ENCODE assay signal across 26 mouse cellular contexts in the genomic region with DNA sequence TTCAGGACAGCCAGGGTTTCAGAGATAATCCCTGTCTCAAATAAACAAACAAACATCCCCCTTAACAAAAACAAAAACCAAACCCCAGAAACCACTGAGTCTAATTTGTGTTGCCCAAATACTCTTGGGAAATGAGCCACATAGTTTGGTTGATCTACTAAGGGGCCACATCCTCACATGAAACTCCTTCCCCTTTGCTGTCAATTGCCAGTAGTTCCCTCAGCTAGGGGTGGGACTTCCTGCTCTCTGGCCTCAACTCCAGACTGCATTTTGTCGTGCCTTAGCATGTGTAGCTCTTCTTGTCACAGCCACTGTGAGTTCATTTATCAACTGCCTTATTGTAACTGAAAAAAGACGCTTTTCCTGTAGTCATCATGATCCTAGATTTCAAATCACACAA. TPM values are rescaled to one million over a fixed set of nuclear protein-coding genes. Genes with fewer than 3 reads are reported as not detected.
DNase-seq lines count a peak whose midpoint lies in the region; ATAC-seq and TF ChIP-seq lines count a peak whose summit lies in the region.
"Had no signal": no experiment of that assay in that cellular context is flagged by ENCODE, and none has a peak within 500 bp of the region (broad histone marks: within the 10 kb centered on the region; RNA-seq: fewer than 3 reads in every experiment).

No protein-coding gene starts in this region.

- no peaks in the 10 kb centered on the region for H3K79me2 ChIP-seq in MEL (ENCODE audit: control insufficient read depth, insufficient read depth, low read length, poor library complexity)

- 49% methylated on average over 2 of the region's 2 CpGs for WGBS in liver, embryonic 11.5 days
- 44% methylated on average over 2 of the region's 2 CpGs for WGBS in liver, postnatal 0 days (ENCODE audit: insufficient replicate concordance)
- 73% methylated on average over 2 of the region's 2 CpGs for WGBS in embryonic facial prominence, embryonic 10.5 days

- H3K27me3 ChIP-seq in liver, embryonic 11.5 days (replicated peaks; ENCODE audit: control insufficient read depth, insufficient read depth, low read length) = no peaks in the 10 kb centered on the region
- no peaks in the 10 kb centered on the region for H3K27me3 ChIP-seq in liver, postnatal 0 days (ENCODE audit: insufficient read depth, low read length)
- peaks cover 15 to 35% of the 10 kb centered on the region in 2 experiments for H3K27me3 ChIP-seq in MEL (ENCODE audit: control insufficient read depth in 1 of 2, insufficient read depth in 2 of 2, low read length in 2 of 2)
- no peaks in the 10 kb centered on the region for H3K27me3 ChIP-seq in splenic B cell, adult 2 months (ENCODE audit: control insufficient read depth, insufficient read depth, low read length, poor library complexity, severe bottlenecking)
- H3K27me3 ChIP-seq in embryonic facial prominence, embryonic 10.5 days (replicated peaks; ENCODE audit: low read depth, poor library complexity, severe bottlenecking) = no peaks in the 10 kb centered on the region
- H3K27me3 ChIP-seq: embryonic facial prominence, embryonic 13.5 days; forebrain, embryonic 13.5 days; heart, embryonic 15.5 days; hindbrain, embryonic 13.5 days; intestine, embryonic 15.5 days had no signal

- TF ChIP-seq POLR2A in MEL (IDR thresholded peaks at IDR 0.05; ENCODE audit: control insufficient read depth in 1 of 2, insufficient read depth in 1 of 2, low read depth in 1 of 2, low read length in 2 of 2, poor library complexity in 1 of 2) = no peak

- no peak for TF ChIP-seq CTCF in liver, postnatal 0 days (IDR thresholded peaks at IDR 0.05; ENCODE audit: low read depth)
- TF ChIP-seq CTCF in MEL (IDR thresholded peaks at IDR 0.05 in 2 of 3, conservative IDR thresholded peaks at IDR 0.05 in 1 of 3; ENCODE audit: control insufficient read depth in 1 of 3, insufficient read depth in 1 of 3, low read depth in 2 of 3, low read length in 3 of 3, poor library complexity in 1 of 3, severe bottlenecking in 1 of 3) = no peak

- H3K4me2 ChIP-seq in liver, embryonic 11.5 days = no peak overlapping the region
- H3K4me2 ChIP-seq in liver, postnatal 0 days (ENCODE audit: low read depth, low read length) = no peak overlapping the region
- H3K4me2 ChIP-seq: embryonic facial prominence, embryonic 13.5 days; forebrain, embryonic 13.5 days; heart, embryonic 11.5 days; heart, embryonic 15.5 days; hindbrain, embryonic 13.5 days; intestine, embryonic 15.5 days had no signal

- DNase-seq in liver, embryonic 11.5 days (ENCODE audit: low spot score) = peak; percentile 14
- DNase-seq in liver, postnatal 0 days = no peak
- DNase-seq in MEL (ENCODE audit: low read depth, low spot score) = peak; percentile 25
- DNase-seq in splenic B cell, adult 2 months (ENCODE audit: low read depth, low spot score) = peak; percentile 48
- DNase-seq in urinary bladder, postnatal 4 days (ENCODE audit: low spot score in 2 of 2) = no peak
- DNase-seq in embryonic facial prominence, embryonic 10.5 days (ENCODE audit: low spot score) = no peak
- DNase-seq: adrenal gland, adult 8-10 months; adrenal gland, postnatal 36 days; B cell, adult 2 months; cerebellum, adult 2 months; cerebellum, postnatal 14 days; gastrocnemius, adult 2 months; gastrocnemius, postnatal 25 days; heart, adult 2 months; heart, postnatal 14 days had no signal

- ATAC-seq in liver, embryonic 11.5 days (replicated peaks; ENCODE audit: low FRiP score) = no peak
- no peak for ATAC-seq in liver, postnatal 0 days
- ATAC-seq in granulocyte monocyte progenitor cell, adult 5-6 weeks (replicated peaks; ENCODE audit: poor library complexity, severe bottlenecking) = peak; percentile 84
- ATAC-seq: CD4-positive, CD25-positive, alpha-beta regulatory T cell, adult 4 months; forebrain, embryonic 13.5 days; hindbrain, postnatal 0 days; intestine, embryonic 15.5 days; Patski had no signal

- TF ChIP-seq EP300 in liver, postnatal 0 days (IDR thresholded peaks at IDR 0.05; ENCODE audit: low read depth) = no peak
- no peak for TF ChIP-seq EP300 in MEL (IDR thresholded peaks at IDR 0.05; ENCODE audit: low read depth in 1 of 2, low read length in 2 of 2)

- H3K4me1 ChIP-seq in liver, embryonic 11.5 days (replicated peaks; ENCODE audit: control insufficient read depth, insufficient read depth, low read length) = no peaks in the 10 kb centered on the region
- H3K4me1 ChIP-seq in liver, postnatal 0 days (ENCODE audit: insufficient read depth) = no peaks in the 10 kb centered on the region
- no peaks in the 10 kb centered on the region for H3K4me1 ChIP-seq in MEL (ENCODE audit: control insufficient read depth in 1 of 2, insufficient read depth in 2 of 2, low read length in 2 of 2)
- H3K4me1 ChIP-seq in embryonic facial prominence, embryonic 10.5 days = no peaks in the 10 kb centered on the region
- H3K4me1 ChIP-seq: embryonic facial prominence, embryonic 13.5 days; forebrain, embryonic 13.5 days; heart, embryonic 15.5 days; hindbrain, embryonic 13.5 days; intestine, embryonic 15.5 days had no signal

- no peak for TF ChIP-seq RAD21 in MEL (IDR thresholded peaks at IDR 0.05; ENCODE audit: low read depth, low read length)

- no peak overlapping the region for H3K27ac ChIP-seq in liver, embryonic 11.5 days (ENCODE audit: low read depth, low read length)
- no peak overlapping the region for H3K27ac ChIP-seq in liver, postnatal 0 days (ENCODE audit: low read depth)
- H3K27ac ChIP-seq in MEL (ENCODE audit: control insufficient read depth, low read depth, low read length) = no peak overlapping the region
- no peak overlapping the region for H3K27ac ChIP-seq in embryonic facial prominence, embryonic 10.5 days (replicated peaks)
- H3K27ac ChIP-seq: embryonic facial prominence, embryonic 13.5 days; forebrain, embryonic 13.5 days; gastrocnemius, adult 2 months; heart, adult 2 months; heart, embryonic 15.5 days; hindbrain, embryonic 13.5 days; hindbrain, postnatal 0 days; intestine, embryonic 15.5 days had no signal

- no peak overlapping the region for H3K9ac ChIP-seq in liver, embryonic 11.5 days (ENCODE audit: low read depth, low read length)
- H3K9ac ChIP-seq in liver, postnatal 0 days (replicated peaks) = no peak overlapping the region
- no peak overlapping the region for H3K9ac ChIP-seq in MEL (ENCODE audit: control insufficient read depth, low read depth, low read length, poor library complexity, severe bottlenecking)
- H3K9ac ChIP-seq: embryonic facial prominence, embryonic 13.5 days; forebrain, embryonic 13.5 days; heart, embryonic 15.5 days; hindbrain, embryonic 13.5 days; intestine, embryonic 15.5 days had no signal

- H3K9me3 ChIP-seq in liver, embryonic 11.5 days (ENCODE audit: control insufficient read depth, low read length) = no peaks in the 10 kb centered on the region
- H3K9me3 ChIP-seq in liver, postnatal 0 days (ENCODE audit: low read length) = no peaks in the 10 kb centered on the region
- H3K9me3 ChIP-seq in MEL (replicated peaks; ENCODE audit: insufficient read depth, low read length) = no peaks in the 10 kb centered on the region
- H3K9me3 ChIP-seq in embryonic facial prominence, embryonic 10.5 days = no peaks in the 10 kb centered on the region
- H3K9me3 ChIP-seq: embryonic facial prominence, embryonic 13.5 days; forebrain, embryonic 13.5 days; heart, embryonic 15.5 days; hindbrain, embryonic 13.5 days; intestine, embryonic 15.5 days had no signal

- no peaks in the 10 kb centered on the region for H3K36me3 ChIP-seq in liver, embryonic 11.5 days (ENCODE audit: control insufficient read depth, insufficient read depth, low read length)
- H3K36me3 ChIP-seq in liver, postnatal 0 days (replicated peaks; ENCODE audit: insufficient read depth, low read length) = no peaks in the 10 kb centered on the region
- H3K36me3 ChIP-seq in MEL (ENCODE audit: control insufficient read depth in 1 of 2, insufficient read depth in 2 of 2, low read length in 2 of 2) = no peaks in the 10 kb centered on the region
- H3K36me3 ChIP-seq in splenic B cell, adult 2 months (ENCODE audit: control insufficient read depth, insufficient read depth, low read length, poor library complexity, severe bottlenecking) = no peaks in the 10 kb centered on the region
- no peaks in the 10 kb centered on the region for H3K36me3 ChIP-seq in embryonic facial prominence, embryonic 10.5 days (replicated peaks)
- H3K36me3 ChIP-seq: embryonic facial prominence, embryonic 13.5 days; heart, embryonic 15.5 days; hindbrain, embryonic 13.5 days; intestine, embryonic 15.5 days had no signal

- no peak overlapping the region for H3K4me3 ChIP-seq in liver, embryonic 11.5 days (ENCODE audit: low read depth, low read length)
- no peak overlapping the region for H3K4me3 ChIP-seq in liver, postnatal 0 days (ENCODE audit: low read depth, low read length)
- no peak overlapping the region for H3K4me3 ChIP-seq in MEL (ENCODE audit: control insufficient read depth in 1 of 2, insufficient read depth in 1 of 2, low read depth in 2 of 2, low read length in 2 of 2)
- H3K4me3 ChIP-seq in embryonic facial prominence, embryonic 10.5 days = no peak overlapping the region
- H3K4me3 ChIP-seq: embryonic facial prominence, embryonic 13.5 days; forebrain, embryonic 13.5 days; gastrocnemius, adult 2 months; heart, adult 2 months; heart, embryonic 15.5 days; hindbrain, embryonic 13.5 days; intestine, embryonic 15.5 days had no signal

RNA-seq across cellular contexts. Expression of a gene that starts 19.0 kb away (rescaled TPM):
- polyA plus RNA-seq in liver, embryonic 11.5 days (2014; fragmentation: Nextera tagmentation; extraction: Ambion mirVana) = 0.12 and 0.18 TPM in 2 replicates
- 0.26 and 0.34 TPM in 2 replicates for polyA plus RNA-seq in liver, postnatal 0 days (2015; fragmentation: Nextera tagmentation; extraction: Ambion mirVana)
- total RNA-seq in MEL (2012; rRNA removed) = 0.08 TPM in 1 of 2 replicates, not detected in the other
- under 1 TPM in 1 of 2 experiments, not detected in 1; 0.01 TPM for polyA plus RNA-seq in MEL (2012; ENCODE audit: insufficient read depth in 1 of 2, insufficient read length in 2 of 2, low read depth in 1 of 2, low replicate concordance in 2 of 2, missing spikeins in 1 of 2)
- 0.54 and 2.4 TPM in 2 replicates for total RNA-seq in granulocyte monocyte progenitor cell, adult 5-6 weeks (2014; fragmentation: Nextera tagmentation)
- total RNA-seq in granulocyte monocyte progenitor cell, adult 5-6 weeks (2017) = 1.9 and 2.4 TPM in 2 replicates
- not detected in 2 replicates for polyA plus RNA-seq in embryonic facial prominence, embryonic 10.5 days (2016; fragmentation: Nextera tagmentation; extraction: Ambion mirVana)
- polyA plus RNA-seq: CD4-positive, CD25-positive, alpha-beta regulatory T cell, adult 4 months; embryonic facial prominence, embryonic 13.5 days; hindbrain, embryonic 13.5 days; hindbrain, postnatal 0 days had no signal

RNA-seq across cellular contexts. Expression of a gene that starts 43.9 kb away (rescaled TPM):
- not detected in 2 replicates for polyA plus RNA-seq in liver, embryonic 11.5 days (2014; fragmentation: Nextera tagmentation; extraction: Ambion mirVana)
- 0.28 and 0.31 TPM in 2 replicates for polyA plus RNA-seq in liver, postnatal 0 days (2015; fragmentation: Nextera tagmentation; extraction: Ambion mirVana)
- not detected in 2 replicates for total RNA-seq in MEL (2012; rRNA removed)
- not detected for polyA plus RNA-seq in MEL (2012; ENCODE audit: insufficient read depth in 1 of 2, insufficient read length in 2 of 2, low read depth in 1 of 2, low replicate concordance in 2 of 2, missing spikeins in 1 of 2)
- 0.47 TPM in 1 of 2 replicates, not detected in the other for total RNA-seq in granulocyte monocyte progenitor cell, adult 5-6 weeks (2014; fragmentation: Nextera tagmentation)
- 0.21 TPM in 1 of 2 replicates, not detected in the other for total RNA-seq in granulocyte monocyte progenitor cell, adult 5-6 weeks (2017)
- not detected in 2 replicates for polyA plus RNA-seq in embryonic facial prominence, embryonic 10.5 days (2016; fragmentation: Nextera tagmentation; extraction: Ambion mirVana)
- total RNA-seq: gastrocnemius, adult 2 months; gastrocnemius, postnatal 25 days; hindbrain, postnatal 0 days had no signal
- polyA plus RNA-seq: embryonic facial prominence, embryonic 13.5 days; forebrain, embryonic 13.5 days; heart, embryonic 11.5 days; hindbrain, embryonic 13.5 days; hindbrain, postnatal 0 days; intestine, embryonic 15.5 days; Patski had no signal

RNA-seq across cellular contexts. Expression of a gene that starts 47.8 kb away (rescaled TPM):
- polyA plus RNA-seq in liver, embryonic 11.5 days (2014; fragmentation: Nextera tagmentation; extraction: Ambion mirVana) = not detected in 2 replicates
- 0.51 TPM in 1 of 2 replicates, not detected in the other for polyA plus RNA-seq in liver, postnatal 0 days (2015; fragmentation: Nextera tagmentation; extraction: Ambion mirVana)
- not detected in 2 replicates for total RNA-seq in MEL (2012; rRNA removed)
- not detected for polyA plus RNA-seq in MEL (2012; ENCODE audit: insufficient read depth in 1 of 2, insufficient read length in 2 of 2, low read depth in 1 of 2, low replicate concordance in 2 of 2, missing spikeins in 1 of 2)
- not detected in 2 replicates for total RNA-seq in granulocyte monocyte progenitor cell, adult 5-6 weeks (2014; fragmentation: Nextera tagmentation)
- 0.09 TPM in 1 of 2 replicates, not detected in the other for total RNA-seq in granulocyte monocyte progenitor cell, adult 5-6 weeks (2017)
- not detected in 2 replicates for polyA plus RNA-seq in embryonic facial prominence, embryonic 10.5 days (2016; fragmentation: Nextera tagmentation; extraction: Ambion mirVana)
- total RNA-seq: adrenal gland, postnatal 36 days; gastrocnemius, adult 2 months; gastrocnemius, postnatal 25 days; heart, postnatal 14 days; hematopoietic stem cell, adult 5-6 weeks; hindbrain, postnatal 0 days had no signal
- polyA plus RNA-seq: CD4-positive, CD25-positive, alpha-beta regulatory T cell, adult 4 months; cerebellum, adult 2 months; embryonic facial prominence, embryonic 13.5 days; forebrain, embryonic 13.5 days; heart, adult 2 months; heart, embryonic 11.5 days; heart, embryonic 15.5 days; hindbrain, embryonic 13.5 days; hindbrain, postnatal 0 days; intestine, embryonic 15.5 days; Patski had no signal

RNA-seq across cellular contexts. Expression of a gene that starts 47.9 kb away (rescaled TPM):
- 1.8 and 1.9 TPM in 2 replicates for polyA plus RNA-seq in liver, embryonic 11.5 days (2014; fragmentation: Nextera tagmentation; extraction: Ambion mirVana)
- 5.1 and 6.1 TPM in 2 replicates for polyA plus RNA-seq in liver, postnatal 0 days (2015; fragmentation: Nextera tagmentation; extraction: Ambion mirVana)
- not detected in 2 replicates for total RNA-seq in MEL (2012; rRNA removed)
- polyA plus RNA-seq in MEL (2012; ENCODE audit: insufficient read depth in 1 of 2, insufficient read length in 2 of 2, low read depth in 1 of 2, low replicate concordance in 2 of 2, missing spikeins in 1 of 2) = not detected
- total RNA-seq in granulocyte monocyte progenitor cell, adult 5-6 weeks (2014; fragmentation: Nextera tagmentation) = 12.5 and 17.5 TPM in 2 replicates
- 21.6 and 23.7 TPM in 2 replicates for total RNA-seq in granulocyte monocyte progenitor cell, adult 5-6 weeks (2017)
- polyA plus RNA-seq in embryonic facial prominence, embryonic 10.5 days (2016; fragmentation: Nextera tagmentation; extraction: Ambion mirVana) = 0.50 and 0.52 TPM in 2 replicates
- polyA plus RNA-seq: Patski had no signal

Comparison
In these comparisons a context has a peak if more than half of its experiments do, and no peak if none do; other contexts are left out.
1. DNase-seq: peak in liver, embryonic 11.5 days (single experiment), MEL (single experiment) and splenic B cell, adult 2 months (single experiment); none in liver, postnatal 0 days (single experiment), urinary bladder, postnatal 4 days (0 of 2) and embryonic facial prominence, embryonic 10.5 days (single experiment).